Mouse (Mus musculus) layer of hippocampus, adult 2 months (tissue): ENCODE results near the gene Car6. TPM values are rescaled to one million over a fixed set of nuclear protein-coding genes. Genes with fewer than 3 reads are reported as not detected.

Source experiments
- DNase-seq, 2 experiments: peaks; one replicate each; pipeline ENCODE4 v3.0.0; 2022; ENCODE audit warnings: low spot score in 2 of 2
- H3K27ac ChIP-seq: fragments of 200-600 bp; 2 replicates; pipeline ENCODE4 v1.8.1; 2022
- H3K4me3 ChIP-seq: fragments of 200-600 bp; 2 replicates; pipeline ENCODE4 v1.8.1; 2022; ENCODE audit warnings: mild to moderate bottlenecking
- CTCF ChIP-seq: fragments of 200-600 bp; conservative IDR thresholded peaks from 2 replicates; pipeline ENCODE4 v1.8.1; 2022; ENCODE audit warnings: antibody characterized with exemption, mild to moderate bottlenecking, moderate library complexity
- long read RNA-seq, 2 experiments: library from polyadenylated mRNA; stranded (forward); transcript quantifications; one replicate each; pipeline ENCODE4 v2.0.0; 2021; ENCODE audit warnings: borderline mapping rate in 2 of 2
- total RNA-seq, 2 experiments: library from RNA; stranded (reverse); gene quantifications; 2 replicates each; pipeline ENCODE4 v1.2.3; 2021

Car6 gene
- total RNA-seq = not detected
- long read RNA-seq, experiment 1, partial matches to known transcripts = 0 of 1 reads
- long read RNA-seq, experiment 1, other reads (novel, unspliced or antisense) = 1 of 1 reads
- long read RNA-seq, experiment 2 = 0 reads

GRCm38 (mm10) chr4:150201232-150201631 lies at the start of gene Car6:
Gene Car6, minus strand, starts transcription at chr4:150201332.
- TF ChIP-seq CTCF = no peak
- DNase-seq = no peak
- Histone ChIP-seq H3K4me3 (no peak within 1 kb of the TSS), H3K27ac (no peak within 1 kb of the TSS)

- TF ChIP-seq CTCF = no peak
- no peak for DNase-seq
- no peak overlapping the region for H3K4me3 ChIP-seq
- H3K27ac ChIP-seq = peak overlapping the region; percentile 85
Measured at GRCm38 (mm10) chr4:150249731-150250270, 48.7 kb upstream of the Car6 start.

- no peak for TF ChIP-seq CTCF
- no peak for DNase-seq
- Histone ChIP-seq H3K4me3 (no peak overlapping the region), H3K27ac (peak overlapping the region; percentile 85; the same call in 1 of the 2 replicates)
Measured at GRCm38 (mm10) chr4:150248917-150249316, 47.8 kb upstream of the Car6 start.

GRCm38 (mm10) chr4:150248009-150248408 lies 46.9 kb upstream of the Car6 start:
- peak; percentile 72 to 79 for DNase-seq
- peak; percentile 95 for TF ChIP-seq CTCF
- H3K27ac ChIP-seq = no peak overlapping the region

GRCm38 (mm10) chr4:150245876-150246275 lies 44.7 kb upstream of the Car6 start:
- Histone ChIP-seq H3K27ac (no peak overlapping the region), H3K4me3 (no peak overlapping the region)
- TF ChIP-seq CTCF = no peak
- DNase-seq = no peak

More at GRCm38 (mm10) chr4:150248009-150248408, 46.9 kb upstream of the Car6 start:
- H3K4me3 ChIP-seq = no peak overlapping the region

GRCm38 (mm10) chr4:150242745-150243144 lies 41.6 kb upstream of the Car6 start:
- Histone ChIP-seq H3K4me3 (no peak overlapping the region), H3K27ac (peak overlapping the region; percentile 72)
- DNase-seq = no peak
- no peak for TF ChIP-seq CTCF

GRCm38 (mm10) chr4:150241708-150242107 lies 40.6 kb upstream of the Car6 start:
- H3K4me3 ChIP-seq = no peak overlapping the region
- no peak overlapping the region for H3K27ac ChIP-seq
- no peak for DNase-seq
- TF ChIP-seq CTCF = no peak

- Histone ChIP-seq H3K27ac (no peak overlapping the region; the same call in 1 of the 2 replicates), H3K4me3 (peak overlapping the region; percentile 88; the same call in 1 of the 2 replicates)
- TF ChIP-seq CTCF = no peak
- no peak for DNase-seq
Measured at GRCm38 (mm10) chr4:150240381-150240886, 39.3 kb upstream of the Car6 start.

GRCm38 (mm10) chr4:150239951-150240368 lies 38.8 kb upstream of the Car6 start:
- TF ChIP-seq CTCF = peak; percentile 95
- DNase-seq = peak; percentile 80 to 83
- peak overlapping the region; percentile 99; the same call in 1 of the 2 replicates for H3K27ac ChIP-seq
- peak overlapping the region; percentile 88 for H3K4me3 ChIP-seq

- Histone ChIP-seq H3K27ac (peak overlapping the region; percentile 99; the same call in 1 of the 2 replicates), H3K4me3 (peak overlapping the region; percentile 88)
- TF ChIP-seq CTCF = no peak
- DNase-seq = no peak
Measured at GRCm38 (mm10) chr4:150239503-150239902, 38.4 kb upstream of the Car6 start.

GRCm38 (mm10) chr4:150239087-150239480 lies 38.0 kb upstream of the Car6 start:
- Histone ChIP-seq H3K27ac (peak overlapping the region; percentile 99; the same call in 1 of the 2 replicates), H3K4me3 (peak overlapping the region; percentile 88)
- no peak for TF ChIP-seq CTCF
- no peak for DNase-seq

- peak overlapping the region; percentile 99 for H3K27ac ChIP-seq
- DNase-seq = no peak
- no peak for TF ChIP-seq CTCF
- peak overlapping the region; percentile 88 for H3K4me3 ChIP-seq
Measured at GRCm38 (mm10) chr4:150238433-150239086, 37.4 kb upstream of the Car6 start.

- no peak for TF ChIP-seq CTCF
- Histone ChIP-seq H3K27ac (peak overlapping the region; percentile 99), H3K4me3 (peak overlapping the region; percentile 88)
- DNase-seq = no peak
Measured at GRCm38 (mm10) chr4:150237636-150238361, 36.7 kb upstream of the Car6 start.
